16 mouse cellular contexts compared by ENCODE assay signal in the genomic region with DNA sequence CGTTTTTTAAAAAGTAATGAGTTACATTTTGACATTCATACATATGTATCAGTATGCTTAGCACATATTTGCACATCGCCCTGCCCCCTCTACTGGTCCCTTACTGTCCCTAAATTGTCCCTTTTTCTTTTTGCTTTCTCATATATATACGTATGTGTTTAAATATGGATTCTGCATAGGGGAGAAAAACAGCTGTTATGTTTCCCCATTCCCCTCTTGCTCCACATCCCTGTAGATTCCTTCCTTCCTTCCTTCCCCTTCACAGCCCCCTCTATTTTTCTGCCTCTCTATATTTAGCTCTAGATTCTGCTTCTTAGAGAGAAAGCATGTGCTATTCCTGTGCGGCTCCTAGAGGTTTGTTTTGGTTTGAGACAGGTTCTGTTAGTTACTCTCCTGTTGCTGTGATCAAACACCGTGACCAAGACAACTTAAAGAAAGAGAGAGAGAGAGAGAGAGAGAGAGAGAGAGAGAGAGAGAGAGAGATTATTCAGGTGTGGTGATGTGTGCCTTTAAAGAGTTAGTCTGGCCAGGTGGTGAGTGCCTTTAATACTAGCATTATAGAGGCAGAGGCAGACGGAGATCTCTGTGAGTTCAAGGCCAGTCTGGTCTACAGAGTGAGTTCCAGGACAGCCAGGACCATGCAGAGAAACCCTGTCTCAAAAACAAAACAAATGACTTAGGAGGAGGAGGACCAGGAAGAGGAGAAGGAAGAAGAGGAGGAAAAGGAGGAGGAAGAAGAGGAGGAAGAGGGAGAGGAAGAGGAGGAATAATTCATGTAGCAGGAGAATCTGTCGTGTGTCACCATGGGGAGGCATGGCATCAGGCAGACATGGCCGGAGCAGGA. TPM values are rescaled to one million over a fixed set of nuclear protein-coding genes. Genes with fewer than 3 reads are reported as not detected.
A peak's percentile ranks its signal among the peaks of the same experiment; 100 is the strongest.
DNase-seq lines count a peak whose midpoint lies in the region; ATAC-seq and TF ChIP-seq lines count a peak whose summit lies in the region.
"Had no signal": no experiment of that assay in that cellular context is flagged by ENCODE, and none has a peak within 500 bp of the region (broad histone marks: within the 10 kb centered on the region; RNA-seq: fewer than 3 reads in every experiment).

No protein-coding gene starts in this region.

- no peak for TF ChIP-seq EP300 in heart, adult 2 months (IDR thresholded peaks at IDR 0.05; ENCODE audit: insufficient read depth, low read depth, low read length)

- no peaks in the 10 kb centered on the region for H3K79me2 ChIP-seq in heart, adult 2 months (replicated peaks; ENCODE audit: control insufficient read depth, insufficient read depth, low read length)

- H3K4me1 ChIP-seq in heart, adult 2 months (ENCODE audit: control insufficient read depth, insufficient read depth, low read length) = peaks cover 27% of the 10 kb centered on the region
- peaks cover 77% of the 10 kb centered on the region for H3K4me1 ChIP-seq in bone marrow macrophage, adult 2 months (ENCODE audit: control insufficient read depth, insufficient read depth, low read length)

- no peak overlapping the region for H3K9ac ChIP-seq in heart, adult 2 months (ENCODE audit: low read depth, low read length)

- H3K4me3 ChIP-seq in heart, adult 2 months = no peak overlapping the region
- no peak overlapping the region for H3K4me3 ChIP-seq in layer of hippocampus, adult 2 months
- H3K4me3 ChIP-seq in bone marrow macrophage, adult 2 months (ENCODE audit: insufficient read depth, low read length) = no peak overlapping the region
- H3K4me3 ChIP-seq: hindbrain, embryonic 10.5 days had no signal

- intact Hi-C loops in heart, adult 2 months (cut with DNase I) = loop anchor here (2.0 kb wide), 1 partner anchor 21 kb away; a partner anchor contains a TSS
- intact Hi-C loops in heart, postnatal 14 days (cut with DNase I) = no loop called here

- WGBS in heart, adult 2 months = 47% methylated on average over 8 of the region's 8 CpGs

- ATAC-seq in megakaryocyte progenitor cell, adult 5-6 weeks (replicated peaks; ENCODE audit: poor library complexity) = 0 out of 2 replicates have a peak, but pooled peaks have one; percentile 4
- ATAC-seq: midbrain, embryonic 16.5 days had no signal

- no peak for DNase-seq in heart, adult 2 months
- no peak for DNase-seq in heart, postnatal 14 days
- no peak for DNase-seq in layer of hippocampus, adult 2 months (ENCODE audit: low spot score in 2 of 2)
- no peak for DNase-seq in layer of hippocampus, postnatal 10 days (ENCODE audit: low spot score in 2 of 2)
- DNase-seq in right cerebral cortex, postnatal 4 days = no peak
- DNase-seq in retina, embryonic 14.5 days (ENCODE audit: low spot score) = no peak
- DNase-seq: adrenal gland, postnatal 10 days; cerebellum, adult 18-20 months; right cerebral cortex, postnatal 25 days; thymus, adult 2 months had no signal

- peak overlapping the region; percentile 70 for H3K27ac ChIP-seq in heart, adult 2 months
- H3K27ac ChIP-seq in layer of hippocampus, adult 2 months = peak overlapping the region; percentile 76; the same call in 1 of the 2 replicates
- H3K27ac ChIP-seq in bone marrow macrophage, adult 2 months (ENCODE audit: insufficient read depth, low read depth, low read length) = peak overlapping the region; percentile 93
- H3K27ac ChIP-seq: hindbrain, embryonic 10.5 days had no signal

- no peaks in the 10 kb centered on the region; the same call in 1 of the 2 replicates for H3K36me3 ChIP-seq in heart, adult 2 months (ENCODE audit: control insufficient read depth, insufficient read depth, low read length)
- H3K36me3 ChIP-seq: hindbrain, embryonic 10.5 days had no signal

- no peaks in the 10 kb centered on the region for H3K27me3 ChIP-seq in heart, adult 2 months (ENCODE audit: control insufficient read depth, insufficient read depth, low read length)

- no peak for TF ChIP-seq CTCF in heart, adult 2 months (IDR thresholded peaks at IDR 0.05)
- TF ChIP-seq CTCF in layer of hippocampus, adult 2 months (conservative IDR thresholded peaks at IDR 0.05) = no peak
- no peak for TF ChIP-seq CTCF in bone marrow macrophage, adult 2 months (IDR thresholded peaks at IDR 0.05; ENCODE audit: low read depth, low read length)

- no peak for TF ChIP-seq POLR2A in heart, adult 2 months (IDR thresholded peaks at IDR 0.05; ENCODE audit: insufficient read depth, low read depth, low read length)
- no peak for TF ChIP-seq POLR2A in bone marrow macrophage, adult 2 months (IDR thresholded peaks at IDR 0.05; ENCODE audit: borderline replicate concordance, low read depth, low read length)

RNA-seq across cellular contexts. Expression of a gene that starts 21.6 kb away (rescaled TPM):
- 10 to 100 TPM; 10.4 to 13.6 TPM for total RNA-seq in heart, adult 2 months (2021)
- 12.5 and 12.9 TPM in 2 replicates for polyA plus RNA-seq in heart, adult 2 months (2012; rRNA removed)
- 10 to 100 TPM; 12.3 to 14.1 TPM for total RNA-seq in heart, postnatal 14 days (2021)
- 10 to 100 TPM; 16.6 to 18.8 TPM for total RNA-seq in layer of hippocampus, adult 2 months (2021)
- total RNA-seq in layer of hippocampus, postnatal 10 days (2021) = 10 to 100 TPM; 15.0 TPM
- polyA plus RNA-seq in bone marrow macrophage, adult 2 months (2012; ENCODE audit: insufficient read depth, insufficient read length, missing spikeins) = 54.3 and 57.5 TPM in 2 replicates
- 4.9 and 10.8 TPM in 2 replicates for total RNA-seq in megakaryocyte progenitor cell, adult 5-6 weeks (2015)
- 20.9 and 30.4 TPM in 2 replicates for total RNA-seq in megakaryocyte progenitor cell, adult 5-6 weeks (2017)

RNA-seq across cellular contexts. Expression of a gene that starts 36.1 kb away (rescaled TPM):
- total RNA-seq in heart, adult 2 months (2021) = 1 to 10 TPM; 8.3 to 8.6 TPM
- polyA plus RNA-seq in heart, adult 2 months (2012; rRNA removed) = 11.2 and 12.0 TPM in 2 replicates
- 10 to 100 TPM; 10.0 to 12.0 TPM for total RNA-seq in heart, postnatal 14 days (2021)
- total RNA-seq in layer of hippocampus, adult 2 months (2021) = 10 to 100 TPM; 44.3 to 44.9 TPM
- total RNA-seq in layer of hippocampus, postnatal 10 days (2021) = 10 to 100 TPM; 65.8 to 70.5 TPM
- polyA plus RNA-seq in bone marrow macrophage, adult 2 months (2012; ENCODE audit: insufficient read depth, insufficient read length, missing spikeins) = 27.7 and 30.8 TPM in 2 replicates
- total RNA-seq in megakaryocyte progenitor cell, adult 5-6 weeks (2015) = 14.1 and 22.7 TPM in 2 replicates
- 10.8 and 12.2 TPM in 2 replicates for total RNA-seq in megakaryocyte progenitor cell, adult 5-6 weeks (2017)

RNA-seq across cellular contexts. Expression of a gene that starts 37.0 kb away (rescaled TPM):
- 10 to 100 TPM; 66.7 to 71.9 TPM for total RNA-seq in heart, adult 2 months (2021)
- polyA plus RNA-seq in heart, adult 2 months (2012; rRNA removed) = 17.3 and 36.1 TPM in 2 replicates
- total RNA-seq in heart, postnatal 14 days (2021) = 10 to 100 TPM; 60.0 to 63.2 TPM
- total RNA-seq in layer of hippocampus, adult 2 months (2021) = 10 to 100 TPM; 60.4 to 67.8 TPM
- total RNA-seq in layer of hippocampus, postnatal 10 days (2021) = 10 to 100 TPM; 59.7 to 74.3 TPM
- 27.9 and 32.1 TPM in 2 replicates for polyA plus RNA-seq in bone marrow macrophage, adult 2 months (2012; ENCODE audit: insufficient read depth, insufficient read length, missing spikeins)
- 21.3 and 24.4 TPM in 2 replicates for total RNA-seq in megakaryocyte progenitor cell, adult 5-6 weeks (2015)
- 108 and 112 TPM in 2 replicates for total RNA-seq in megakaryocyte progenitor cell, adult 5-6 weeks (2017)

RNA-seq across cellular contexts. Expression of a gene that starts 55.3 kb away (rescaled TPM):
- 10 to 100 TPM; 60.4 to 70.2 TPM for total RNA-seq in heart, adult 2 months (2021)
- polyA plus RNA-seq in heart, adult 2 months (2012; rRNA removed) = 128 and 199 TPM in 2 replicates
- 10 to 100 TPM; 76.1 to 80.0 TPM for total RNA-seq in heart, postnatal 14 days (2021)
- total RNA-seq in layer of hippocampus, adult 2 months (2021) = 100 to 1,000 TPM; 211 to 234 TPM
- 100 to 1,000 TPM; 221 TPM for total RNA-seq in layer of hippocampus, postnatal 10 days (2021)
- 300 and 316 TPM in 2 replicates for polyA plus RNA-seq in bone marrow macrophage, adult 2 months (2012; ENCODE audit: insufficient read depth, insufficient read length, missing spikeins)
- total RNA-seq in megakaryocyte progenitor cell, adult 5-6 weeks (2015) = 237 and 246 TPM in 2 replicates
- 117 and 131 TPM in 2 replicates for total RNA-seq in megakaryocyte progenitor cell, adult 5-6 weeks (2017)

RNA-seq across cellular contexts. Expression of a gene that starts 59.4 kb away (rescaled TPM):
- total RNA-seq in heart, adult 2 months (2021) = not detected
- not detected in 2 replicates for polyA plus RNA-seq in heart, adult 2 months (2012; rRNA removed)
- not detected for total RNA-seq in heart, postnatal 14 days (2021)
- total RNA-seq in layer of hippocampus, adult 2 months (2021) = under 1 TPM; 0.33 to 0.86 TPM
- under 1 TPM in 1 of 2 experiments, not detected in 1; 0.49 TPM for total RNA-seq in layer of hippocampus, postnatal 10 days (2021)
- polyA plus RNA-seq in bone marrow macrophage, adult 2 months (2012; ENCODE audit: insufficient read depth, insufficient read length, missing spikeins) = not detected in 2 replicates
- not detected in 2 replicates for total RNA-seq in megakaryocyte progenitor cell, adult 5-6 weeks (2015)
- total RNA-seq in megakaryocyte progenitor cell, adult 5-6 weeks (2017) = not detected in 2 replicates
- total RNA-seq: adrenal gland, postnatal 10 days; neutrophil, adult 5-6 weeks had no signal
- polyA plus RNA-seq: large intestine, adult 2 months; midbrain, embryonic 16.5 days; thymus, adult 2 months had no signal
